Mouse (Mus musculus) neural tube, embryonic 11.5 days (tissue): ENCODE data around the gene Otud1. TPM values are rescaled to one million over a fixed set of nuclear protein-coding genes. Genes with fewer than 3 reads are reported as not detected.

Source experiments
- ATAC-seq: fragments of 200-750 bp; cut with Nextera tagmentation; 2 replicates; pipeline ENCODE4 v1.8.0; 2017; ENCODE audit warnings: moderate number of reproducible peaks, mild to moderate bottlenecking, moderate TSS enrichment, moderate library complexity; ENCODE audit not compliant: insufficient read depth, low FRiP score, low TSS enrichment
- DNase-seq: peaks from one replicate; pipeline ENCODE4 v3.0.0-alpha.2; 2015; ENCODE audit warnings: low spot score
- H3K27ac ChIP-seq: fragments of 300-500 bp; sonication (generic); 2 replicates; pipeline ENCODE4 v1.5.1; 2014; ENCODE audit warnings: low read depth, mild to moderate bottlenecking, low read length
- H3K27me3 ChIP-seq: fragments of 300-500 bp; sonication (generic); 2 replicates; pipeline ENCODE4 v1.6.1; 2014; ENCODE audit warnings: mild to moderate bottlenecking, low read length, mixed read lengths; ENCODE audit not compliant: control insufficient read depth, insufficient read depth
- H3K36me3 ChIP-seq: fragments of 300-500 bp; sonication (generic); 2 replicates; pipeline ENCODE4 v1.6.1; 2014; ENCODE audit warnings: mild to moderate bottlenecking, low read length, moderate library complexity, mixed read lengths; ENCODE audit not compliant: control insufficient read depth, insufficient read depth
- H3K4me1 ChIP-seq: fragments of 300-500 bp; sonication (generic); 2 replicates; pipeline ENCODE4 v1.6.1; 2014; ENCODE audit warnings: low read length, mixed read lengths; ENCODE audit not compliant: control insufficient read depth, insufficient read depth
- H3K4me2 ChIP-seq: fragments of 300-500 bp; sonication (generic); 2 replicates; pipeline ENCODE4 v1.6.1; 2014; ENCODE audit warnings: low read depth, mild to moderate bottlenecking, moderate library complexity
- H3K4me3 ChIP-seq: fragments of 300-500 bp; sonication (generic); 2 replicates; pipeline ENCODE4 v1.5.1; 2014; ENCODE audit warnings: low read depth, low read length
- H3K9ac ChIP-seq: fragments of 300-500 bp; sonication (generic); 2 replicates; pipeline ENCODE4 v1.6.1; 2014; ENCODE audit warnings: mild to moderate bottlenecking, low read length
- H3K9me3 ChIP-seq: fragments of 300-500 bp; sonication (generic); 2 replicates; pipeline ENCODE4 v1.6.1; 2016; ENCODE audit warnings: low read length; ENCODE audit not compliant: control insufficient read depth
- WGBS: fragments of 180-500 bp; shearing (Covaris S2); extraction: QIAGEN DNeasy Blood & Tissue Kit; methylation state at CpG from one replicate; pipeline ENCODE4 v1.1.7; 2014; 5-methylcytosine and 5-hydroxymethylcytosine counted together
- polyA plus RNA-seq: library from polyadenylated mRNA; unstranded; fragments of >200 nt; fragmentation: Nextera tagmentation; extraction: Ambion mirVana; gene quantifications from 2 replicates; pipeline ENCODE4 v1.2.1, GENCODE M21; 2014

Otud1 gene
- polyA plus RNA-seq, 1 experiment from 2014 or later = 1.3 TPM

GRCm38 (mm10) chr2:19645182-19645581 is 12.4 kb upstream of the Otud1 start:
- 89% methylated on average over 2 of the region's 2 CpGs for WGBS
- ATAC-seq (no peak), DNase-seq (no peak)
- H3K36me3 ChIP-seq = no peaks in the 10 kb centered on the region
- H3K4me2 ChIP-seq = no peak overlapping the region
- no peaks in the 10 kb centered on the region for H3K27me3 ChIP-seq
- H3K27ac ChIP-seq = no peak overlapping the region
- no peaks in the 10 kb centered on the region for H3K9me3 ChIP-seq
- H3K4me1 ChIP-seq = no peaks in the 10 kb centered on the region
- no peak overlapping the region for H3K4me3 ChIP-seq
- H3K9ac ChIP-seq = no peak overlapping the region

- H3K9me3 ChIP-seq = no peaks in the 10 kb centered on the region
- H3K27ac ChIP-seq = no peak overlapping the region
- WGBS = 87% methylated on average over 4 of the region's 4 CpGs
- H3K27me3 ChIP-seq = no peaks in the 10 kb centered on the region
- no peak overlapping the region for H3K9ac ChIP-seq
- H3K36me3 ChIP-seq = no peaks in the 10 kb centered on the region
- no peak for ATAC-seq
- H3K4me2 ChIP-seq = no peak overlapping the region
- H3K4me1 ChIP-seq = no peaks in the 10 kb centered on the region
- no peak overlapping the region for H3K4me3 ChIP-seq
- no peak for DNase-seq
Measured at GRCm38 (mm10) chr2:19646144-19646543, 11.4 kb upstream of the Otud1 start.

GRCm38 (mm10) chr2:19646910-19647309 is 10.6 kb upstream of the Otud1 start:
- Histone ChIP-seq H3K9me3 (no peaks in the 10 kb centered on the region), H3K4me2 (no peak overlapping the region), H3K27me3 (no peaks in the 10 kb centered on the region), H3K4me1 (no peaks in the 10 kb centered on the region), H3K27ac (no peak overlapping the region), H3K36me3 (no peaks in the 10 kb centered on the region), H3K4me3 (no peak overlapping the region), H3K9ac (no peak overlapping the region)
- WGBS = 23% methylated on average over 1 of the region's 1 CpGs
- DNase-seq (no peak), ATAC-seq (no peak)

GRCm38 (mm10) chr2:19656436-19656835 is 1.1 kb upstream of the Otud1 start:
- Histone ChIP-seq H3K4me3 (no peak overlapping the region), H3K4me1 (no peaks in the 10 kb centered on the region), H3K27me3 (peaks cover 13% of the 10 kb centered on the region), H3K4me2 (no peak overlapping the region), H3K9ac (no peak overlapping the region), H3K9me3 (no peaks in the 10 kb centered on the region), H3K27ac (no peak overlapping the region), H3K36me3 (no peaks in the 10 kb centered on the region)
- ATAC-seq (no peak), DNase-seq (no peak)
- 28% methylated on average over 5 of the region's 5 CpGs for WGBS

GRCm38 (mm10) chr2:19657881-19658589 is 483 bp downstream of the Otud1 start:
- DNase-seq = peak; percentile 69
- Histone ChIP-seq H3K36me3 (no peaks in the 10 kb centered on the region), H3K27ac (peak overlapping the region; percentile 67), H3K9ac (peak overlapping the region; percentile 72), H3K4me1 (no peaks in the 10 kb centered on the region), H3K4me2 (peak overlapping the region; percentile 81), H3K4me3 (peak overlapping the region; percentile 68), H3K9me3 (no peaks in the 10 kb centered on the region), H3K27me3 (peaks cover 13% of the 10 kb centered on the region)
- ATAC-seq = peak; percentile 88
- WGBS = under 1% methylated on average over 72 of the region's 108 CpGs

GRCm38 (mm10) chr2:19658661-19659384 is 1.3 kb downstream of the Otud1 start:
- WGBS = 3% methylated on average over 49 of the region's 49 CpGs
- DNase-seq = peak; percentile 36
- ATAC-seq = no peak

GRCm38 (mm10) chr2:19660875-19661274 is 3.3 kb downstream of the Otud1 start:
- H3K36me3 ChIP-seq = no peaks in the 10 kb centered on the region
- no peak overlapping the region for H3K4me3 ChIP-seq
- H3K27ac ChIP-seq = no peak overlapping the region
- no peak overlapping the region for H3K4me2 ChIP-seq
- ATAC-seq = no peak
- H3K9ac ChIP-seq = no peak overlapping the region
- no peaks in the 10 kb centered on the region for H3K9me3 ChIP-seq
- peaks cover 13% of the 10 kb centered on the region for H3K27me3 ChIP-seq
- no peak for DNase-seq
- no peaks in the 10 kb centered on the region for H3K4me1 ChIP-seq

More at GRCm38 (mm10) chr2:19658661-19659384, 1.3 kb downstream of the Otud1 start:
- peak overlapping the region; percentile 81 for H3K4me2 ChIP-seq
- H3K9me3 ChIP-seq = no peaks in the 10 kb centered on the region
- H3K36me3 ChIP-seq = no peaks in the 10 kb centered on the region
- H3K27me3 ChIP-seq = peaks cover 13% of the 10 kb centered on the region
- H3K27ac ChIP-seq = no peak overlapping the region
- peak overlapping the region; percentile 72 for H3K9ac ChIP-seq
- peak overlapping the region; percentile 68 for H3K4me3 ChIP-seq
- no peaks in the 10 kb centered on the region for H3K4me1 ChIP-seq

GRCm38 (mm10) chr2:19663146-19663848 is 5.7 kb downstream of the Otud1 start:
- Histone ChIP-seq H3K9ac (no peak overlapping the region), H3K4me3 (no peak overlapping the region), H3K36me3 (no peaks in the 10 kb centered on the region; the same call in 1 of the 2 replicates), H3K27ac (no peak overlapping the region), H3K9me3 (no peaks in the 10 kb centered on the region), H3K27me3 (peaks cover 13% of the 10 kb centered on the region), H3K4me2 (no peak overlapping the region), H3K4me1 (no peaks in the 10 kb centered on the region)
- ATAC-seq = no peak
- WGBS = 84% methylated on average over 4 of the region's 4 CpGs
- DNase-seq = no peak
